Mouse (Mus musculus): ENCODE results near the gene Sdk2. TPM values are rescaled to one million over a fixed set of nuclear protein-coding genes. Genes with fewer than 3 reads are reported as not detected.
A peak's percentile ranks its signal among the peaks of the same experiment; 100 is the strongest.

Sdk2 gene
- polyA plus RNA-seq, 1 experiment from 2014 or later, result 2.5 TPM

GRCm38 (mm10) chr11:113740100-113740499 lies 326.7 kb downstream of the Sdk2 start:
- Histone ChIP-seq H3K9me3 (replicated peaks; ENCODE audit: control insufficient read depth, low read length) (no peaks in the 10 kb centered on the region), H3K4me1 (ENCODE audit: control insufficient read depth, insufficient read depth, low read length) (peaks cover 46% of the 10 kb centered on the region), H3K27me3 (ENCODE audit: control insufficient read depth, insufficient read depth, low read length) (no peaks in the 10 kb centered on the region), H3K36me3 (ENCODE audit: control insufficient read depth, insufficient read depth, low read length) (peaks cover 17% of the 10 kb centered on the region), H3K4me3 (replicated peaks; ENCODE audit: low read length) (no peak overlapping the region), H3K9ac (ENCODE audit: low read length) (0 out of 2 replicates have a peak overlapping the region, but pooled peaks have one; percentile 2), H3K4me2 (ENCODE audit: low read depth, low read length) (no peak overlapping the region), H3K27ac (ENCODE audit: low read length) (no peak overlapping the region)
- WGBS, result 50% methylated on average over 7 of the region's 7 CpGs
- ATAC-seq (ENCODE audit: insufficient read depth, low FRiP score), result no peak

- no peak overlapping the region for H3K4me3 ChIP-seq (replicated peaks; ENCODE audit: low read length)
- H3K4me1 ChIP-seq (ENCODE audit: control insufficient read depth, insufficient read depth, low read length), result peaks cover 54% of the 10 kb centered on the region
- H3K4me2 ChIP-seq (ENCODE audit: low read depth, low read length), result no peak overlapping the region
- peaks cover 16% of the 10 kb centered on the region for H3K36me3 ChIP-seq (ENCODE audit: control insufficient read depth, insufficient read depth, low read length)
- WGBS, result 61% methylated on average over 8 of the region's 8 CpGs
- peak overlapping the region; percentile 23; the same call in 1 of the 2 replicates for H3K9ac ChIP-seq (ENCODE audit: low read length)
- no peaks in the 10 kb centered on the region for H3K27me3 ChIP-seq (ENCODE audit: control insufficient read depth, insufficient read depth, low read length)
- no peaks in the 10 kb centered on the region for H3K9me3 ChIP-seq (replicated peaks; ENCODE audit: control insufficient read depth, low read length)
- H3K27ac ChIP-seq (ENCODE audit: low read length), result peak overlapping the region; percentile 42; the same call in 1 of the 2 replicates
- ATAC-seq (ENCODE audit: insufficient read depth, low FRiP score), result peak; percentile 9; the same call in 1 of the 2 replicates
These were observed 327.6 kb downstream of the Sdk2 start for GRCm38 (mm10) chr11:113739213-113739612.

GRCm38 (mm10) chr11:113737912-113738311 lies 328.9 kb downstream of the Sdk2 start:
- no peak for ATAC-seq (ENCODE audit: insufficient read depth, low FRiP score)
- Histone ChIP-seq H3K27ac (ENCODE audit: low read length) (no peak overlapping the region), H3K9ac (ENCODE audit: low read length) (no peak overlapping the region), H3K4me2 (ENCODE audit: low read depth, low read length) (no peak overlapping the region), H3K4me1 (ENCODE audit: control insufficient read depth, insufficient read depth, low read length) (peaks cover 67% of the 10 kb centered on the region), H3K27me3 (ENCODE audit: control insufficient read depth, insufficient read depth, low read length) (no peaks in the 10 kb centered on the region), H3K4me3 (replicated peaks; ENCODE audit: low read length) (no peak overlapping the region), H3K36me3 (ENCODE audit: control insufficient read depth, insufficient read depth, low read length) (peaks cover 5% of the 10 kb centered on the region), H3K9me3 (replicated peaks; ENCODE audit: control insufficient read depth, low read length) (no peaks in the 10 kb centered on the region)
- 72% methylated on average over 8 of the region's 8 CpGs for WGBS

GRCm38 (mm10) chr11:113737553-113737854 lies 329.3 kb downstream of the Sdk2 start:
- Histone ChIP-seq H3K4me3 (replicated peaks; ENCODE audit: low read length) (no peak overlapping the region), H3K27me3 (ENCODE audit: control insufficient read depth, insufficient read depth, low read length) (no peaks in the 10 kb centered on the region), H3K9ac (ENCODE audit: low read length) (no peak overlapping the region), H3K9me3 (replicated peaks; ENCODE audit: control insufficient read depth, low read length) (no peaks in the 10 kb centered on the region), H3K4me1 (ENCODE audit: control insufficient read depth, insufficient read depth, low read length) (peaks cover 72% of the 10 kb centered on the region), H3K36me3 (ENCODE audit: control insufficient read depth, insufficient read depth, low read length) (peaks cover 3% of the 10 kb centered on the region; the same call in 1 of the 2 replicates), H3K27ac (ENCODE audit: low read length) (no peak overlapping the region), H3K4me2 (ENCODE audit: low read depth, low read length) (no peak overlapping the region)
- WGBS, result 82% methylated on average over 3 of the region's 3 CpGs
- ATAC-seq (ENCODE audit: insufficient read depth, low FRiP score), result no peak

GRCm38 (mm10) chr11:113736848-113737552 lies 329.8 kb downstream of the Sdk2 start:
- Histone ChIP-seq H3K36me3 (ENCODE audit: control insufficient read depth, insufficient read depth, low read length) (peaks cover 3% of the 10 kb centered on the region; the same call in 1 of the 2 replicates), H3K9ac (ENCODE audit: low read length) (no peak overlapping the region), H3K9me3 (replicated peaks; ENCODE audit: control insufficient read depth, low read length) (no peaks in the 10 kb centered on the region), H3K4me1 (ENCODE audit: control insufficient read depth, insufficient read depth, low read length) (peaks cover 77% of the 10 kb centered on the region), H3K27me3 (ENCODE audit: control insufficient read depth, insufficient read depth, low read length) (no peaks in the 10 kb centered on the region), H3K4me3 (replicated peaks; ENCODE audit: low read length) (no peak overlapping the region), H3K27ac (ENCODE audit: low read length) (no peak overlapping the region), H3K4me2 (ENCODE audit: low read depth, low read length) (no peak overlapping the region)
- 72% methylated on average over 11 of the region's 11 CpGs for WGBS
- no peak for ATAC-seq (ENCODE audit: insufficient read depth, low FRiP score)

GRCm38 (mm10) chr11:113735151-113735550 lies 331.7 kb downstream of the Sdk2 start:
- ATAC-seq (ENCODE audit: insufficient read depth, low FRiP score), result no peak
- WGBS, result 51% methylated on average over 6 of the region's 6 CpGs
- no peak overlapping the region for H3K4me3 ChIP-seq (replicated peaks; ENCODE audit: low read length)
- no peaks in the 10 kb centered on the region for H3K27me3 ChIP-seq (ENCODE audit: control insufficient read depth, insufficient read depth, low read length)
- no peak overlapping the region for H3K4me2 ChIP-seq (ENCODE audit: low read depth, low read length)
- no peaks in the 10 kb centered on the region for H3K9me3 ChIP-seq (replicated peaks; ENCODE audit: control insufficient read depth, low read length)
- peaks cover 3% of the 10 kb centered on the region; the same call in 1 of the 2 replicates for H3K36me3 ChIP-seq (ENCODE audit: control insufficient read depth, insufficient read depth, low read length)
- peak overlapping the region; percentile 92 for H3K27ac ChIP-seq (ENCODE audit: low read length)
- peaks cover 87% of the 10 kb centered on the region for H3K4me1 ChIP-seq (ENCODE audit: control insufficient read depth, insufficient read depth, low read length)
- H3K9ac ChIP-seq (ENCODE audit: low read length), result peak overlapping the region; percentile 30

- Histone ChIP-seq H3K9ac (ENCODE audit: low read length) (peak overlapping the region; percentile 50; the same call in 1 of the 2 replicates), H3K27me3 (ENCODE audit: control insufficient read depth, insufficient read depth, low read length) (no peaks in the 10 kb centered on the region), H3K27ac (ENCODE audit: low read length) (peak overlapping the region; percentile 92), H3K4me1 (ENCODE audit: control insufficient read depth, insufficient read depth, low read length) (peaks cover 83% of the 10 kb centered on the region), H3K9me3 (replicated peaks; ENCODE audit: control insufficient read depth, low read length) (no peaks in the 10 kb centered on the region), H3K4me3 (replicated peaks; ENCODE audit: low read length) (no peak overlapping the region), H3K4me2 (ENCODE audit: low read depth, low read length) (peak overlapping the region; percentile 24; the same call in 1 of the 2 replicates), H3K36me3 (ENCODE audit: control insufficient read depth, insufficient read depth, low read length) (peaks cover 9% of the 10 kb centered on the region)
- WGBS, result 36% methylated on average over 6 of the region's 6 CpGs
- ATAC-seq (ENCODE audit: insufficient read depth, low FRiP score), result peak; percentile 88
These were observed 333.0 kb downstream of the Sdk2 start for GRCm38 (mm10) chr11:113733631-113734364.

GRCm38 (mm10) chr11:113731945-113732612 lies 334.8 kb downstream of the Sdk2 start:
- WGBS, result 85% methylated on average over 10 of the region's 10 CpGs
- H3K27me3 ChIP-seq (ENCODE audit: control insufficient read depth, insufficient read depth, low read length), result no peaks in the 10 kb centered on the region
- 0 out of 2 replicates have a peak overlapping the region, but pooled peaks have one; percentile 10 for H3K9ac ChIP-seq (ENCODE audit: low read length)
- peaks cover 25% of the 10 kb centered on the region for H3K36me3 ChIP-seq (ENCODE audit: control insufficient read depth, insufficient read depth, low read length)
- peak overlapping the region; percentile 92; the same call in 1 of the 2 replicates for H3K27ac ChIP-seq (ENCODE audit: low read length)
- ATAC-seq (ENCODE audit: insufficient read depth, low FRiP score), result no peak
- H3K4me2 ChIP-seq (ENCODE audit: low read depth, low read length), result no peak overlapping the region
- peaks cover 82% of the 10 kb centered on the region for H3K4me1 ChIP-seq (ENCODE audit: control insufficient read depth, insufficient read depth, low read length)
- no peak overlapping the region for H3K4me3 ChIP-seq (replicated peaks; ENCODE audit: low read length)
- H3K9me3 ChIP-seq (replicated peaks; ENCODE audit: control insufficient read depth, low read length), result no peaks in the 10 kb centered on the region

GRCm38 (mm10) chr11:113730879-113731278 lies 336.0 kb downstream of the Sdk2 start:
- H3K27me3 ChIP-seq (ENCODE audit: control insufficient read depth, insufficient read depth, low read length), result no peaks in the 10 kb centered on the region
- H3K4me3 ChIP-seq (replicated peaks; ENCODE audit: low read length), result no peak overlapping the region
- WGBS, result 49% methylated on average over 3 of the region's 3 CpGs
- no peak overlapping the region for H3K9ac ChIP-seq (ENCODE audit: low read length)
- peaks cover 78% of the 10 kb centered on the region for H3K4me1 ChIP-seq (ENCODE audit: control insufficient read depth, insufficient read depth, low read length)
- no peak for ATAC-seq (ENCODE audit: insufficient read depth, low FRiP score)
- no peak overlapping the region for H3K27ac ChIP-seq (ENCODE audit: low read length)
- no peak overlapping the region for H3K4me2 ChIP-seq (ENCODE audit: low read depth, low read length)
- no peaks in the 10 kb centered on the region for H3K9me3 ChIP-seq (replicated peaks; ENCODE audit: control insufficient read depth, low read length)
- H3K36me3 ChIP-seq (ENCODE audit: control insufficient read depth, insufficient read depth, low read length), result peaks cover 30% of the 10 kb centered on the region

Data from stomach, embryonic 16.5 days (tissue).